Mouse (Mus musculus): ENCODE data around the gene Gm7271.
A peak's percentile ranks its signal among the peaks of the same experiment; 100 is the strongest.

Gene Gm7271

DNA sequence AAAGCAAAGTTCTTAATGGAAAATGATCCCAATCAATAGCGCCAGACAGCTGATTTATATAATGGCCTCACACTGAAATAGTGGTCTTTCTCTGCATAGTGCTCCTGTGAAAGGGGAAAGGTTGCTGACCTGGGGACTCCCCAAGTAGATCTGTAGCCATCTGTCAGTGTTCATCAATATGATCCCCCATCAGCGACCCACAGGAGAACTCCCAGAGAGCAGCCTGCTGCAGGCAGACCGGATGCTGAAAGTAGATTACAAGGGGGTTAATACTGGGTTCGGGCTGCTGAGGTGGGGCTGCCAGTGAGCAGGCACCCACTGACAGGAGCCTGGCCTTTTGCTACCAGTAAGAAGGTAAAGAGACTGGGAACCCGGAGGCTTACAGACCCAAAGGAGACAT is at the start of gene Gm7271:
Gene Gm7271 (plus strand): TSS at position 230 of the 400 bp plus-strand sequence.
- no peak for DNase-seq (ENCODE audit: low spot score)

DNA sequence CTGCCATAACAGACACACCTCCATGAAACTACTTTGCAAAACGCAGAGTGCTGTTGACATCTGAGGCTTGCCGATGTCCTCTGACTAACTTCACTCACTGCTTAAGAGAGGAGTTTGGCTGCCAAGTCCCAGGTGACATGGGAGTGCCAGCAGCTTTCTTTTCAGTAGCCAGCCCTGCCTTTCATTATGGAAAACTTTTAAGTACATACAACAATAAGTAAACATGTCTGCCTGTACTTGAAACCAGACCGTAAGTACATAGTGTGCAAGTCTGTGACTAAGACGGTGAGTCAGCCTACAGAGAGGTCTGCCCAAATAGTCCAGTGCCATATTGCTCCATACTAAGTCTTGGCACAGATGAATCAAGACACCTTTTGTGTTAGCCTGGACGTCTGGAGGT is 46.7 kb upstream of the Gm7271 start:
- no peak for DNase-seq (ENCODE audit: low spot score)

DNA sequence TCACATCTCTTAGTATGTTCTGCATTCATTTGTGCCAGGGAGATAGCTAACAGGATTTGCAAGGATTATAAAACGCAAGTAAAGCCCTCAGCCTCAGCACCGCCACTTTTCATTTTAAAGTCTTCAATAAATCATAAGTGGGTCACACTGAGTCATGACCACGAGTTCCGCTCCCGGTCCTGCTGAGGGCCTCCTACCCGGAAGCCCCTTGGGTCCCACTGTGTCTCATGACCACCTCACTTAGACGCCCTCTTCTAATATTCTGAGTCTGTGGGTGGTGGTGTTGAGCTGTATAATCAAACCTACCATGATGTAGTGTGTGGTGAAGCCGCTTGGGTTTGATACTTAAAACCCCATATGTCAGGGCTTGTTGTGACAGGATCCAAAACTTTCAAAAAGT is 46.1 kb upstream of the Gm7271 start:
- no peak for DNase-seq (ENCODE audit: low spot score)

DNA sequence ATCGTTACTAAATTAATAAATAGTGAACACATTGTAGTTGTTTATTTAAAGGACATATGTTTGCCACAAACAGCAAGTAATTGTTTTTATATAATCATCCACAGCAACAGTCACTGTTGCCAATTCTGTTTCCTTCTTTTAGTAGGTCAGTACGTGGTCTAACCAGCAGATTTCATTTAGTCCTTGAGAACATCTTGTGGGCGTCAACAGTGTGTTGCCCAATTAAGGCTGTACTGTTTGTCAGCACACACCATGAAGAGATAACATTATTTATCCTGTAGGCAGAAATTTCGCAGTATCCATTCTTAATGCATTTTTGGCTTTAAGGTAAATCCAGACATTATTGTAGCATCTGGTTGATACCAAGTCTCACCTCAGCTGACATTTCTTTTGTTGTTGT is 42.4 kb upstream of the Gm7271 start:
- no peak for DNase-seq (ENCODE audit: low spot score)

DNA sequence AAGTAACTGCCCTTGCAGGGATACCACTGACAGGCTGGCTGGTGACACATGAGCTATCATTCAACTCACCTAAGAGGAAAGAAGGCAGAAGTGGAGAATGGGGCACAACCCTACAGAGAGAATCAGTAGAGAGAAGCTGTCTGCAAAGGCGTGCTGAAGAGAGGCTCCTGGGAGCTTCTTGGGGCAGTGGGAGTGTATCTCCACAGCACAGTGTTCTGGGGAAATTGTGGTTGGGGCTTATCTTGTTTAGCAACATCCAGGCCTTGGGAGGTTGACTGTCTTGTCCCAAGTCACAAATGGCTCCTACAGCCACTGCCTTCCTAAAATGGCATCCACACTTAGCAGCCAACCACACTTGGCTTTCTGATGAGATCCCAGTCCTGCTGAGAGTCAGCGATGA is 8.9 kb upstream of the Gm7271 start:
- no peak for DNase-seq (ENCODE audit: low spot score)

DNA sequence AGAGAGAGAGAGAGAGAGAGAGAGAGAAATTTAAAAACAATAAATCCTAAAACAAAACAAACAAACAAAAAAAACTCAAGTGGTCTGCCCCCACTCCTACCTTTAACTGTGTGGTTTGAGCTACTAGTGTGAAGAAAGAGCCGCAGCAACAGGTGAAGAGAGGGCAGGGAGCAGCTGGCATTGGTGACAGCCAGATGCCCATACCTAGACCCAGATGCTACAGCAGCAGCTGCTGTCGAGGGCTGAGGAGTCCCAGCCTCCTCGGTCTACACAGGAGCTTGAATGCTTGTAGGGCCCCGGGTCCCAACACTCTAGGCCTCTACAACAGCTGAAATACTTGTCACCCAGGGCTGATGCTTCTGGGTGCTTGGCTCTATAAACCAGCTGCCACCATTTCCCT is 7.0 kb upstream of the Gm7271 start:
- DNase-seq (ENCODE audit: low spot score) = no peak

DNA sequence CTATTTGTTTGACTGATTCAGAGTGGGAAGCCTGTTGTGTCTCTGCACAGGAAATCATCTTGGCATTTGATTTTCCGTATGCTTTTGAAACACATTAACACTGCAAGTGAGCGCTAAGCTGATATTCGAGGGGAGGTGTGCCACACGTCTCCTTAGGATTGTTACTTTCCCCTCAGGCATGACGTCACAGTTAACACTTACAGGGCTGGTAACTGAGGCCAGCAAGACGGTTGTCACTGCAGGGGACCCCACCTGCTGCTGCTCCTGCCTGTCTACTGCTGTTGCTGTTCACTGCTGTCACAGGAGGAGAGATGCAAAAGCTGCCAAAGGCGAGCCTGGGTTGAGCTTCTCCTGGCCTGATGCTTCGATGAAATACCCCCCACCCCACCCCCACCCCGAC is 6.1 kb upstream of the Gm7271 start:
- DNase-seq (ENCODE audit: low spot score) = no peak

DNA sequence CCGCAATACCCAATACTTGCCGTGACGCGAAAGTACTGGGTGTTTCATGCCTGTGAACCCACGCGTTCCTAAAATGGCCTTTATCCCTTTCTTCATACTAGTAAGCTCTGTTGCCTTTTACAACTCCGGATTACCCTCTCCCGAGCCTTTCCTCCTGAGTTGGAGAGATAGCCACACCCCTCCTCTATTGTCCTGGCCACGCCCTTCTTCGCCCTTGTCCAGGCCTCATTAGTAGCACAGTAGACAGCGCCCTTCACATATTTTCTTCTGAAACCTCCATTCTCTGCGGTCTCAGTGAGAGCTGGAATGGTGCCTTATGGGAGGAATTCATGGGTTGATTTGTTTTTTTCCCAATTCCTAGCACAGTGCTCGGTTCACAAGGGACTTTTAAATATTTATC is 11.3 kb downstream of the Gm7271 start:
- no peak for DNase-seq (ENCODE audit: low spot score)

DNA sequence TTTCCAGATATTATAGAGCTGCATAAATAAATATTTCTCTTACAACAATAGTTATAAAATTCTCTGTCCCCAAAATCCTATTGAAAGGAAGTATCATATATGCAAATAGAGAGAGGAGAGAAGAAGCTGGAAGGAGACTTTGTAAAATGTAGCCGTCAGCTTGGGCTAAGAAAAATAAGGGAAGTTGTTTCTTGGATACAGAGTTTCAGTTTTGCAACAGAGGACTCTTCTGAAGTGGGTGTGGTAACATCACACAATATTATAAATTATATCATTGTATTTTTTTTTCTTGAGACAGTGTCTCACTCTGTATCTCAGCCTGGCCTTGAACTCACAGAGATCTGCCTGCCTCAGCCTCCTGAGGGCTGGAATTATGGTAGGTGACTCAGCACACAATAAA is 38.6 kb downstream of the Gm7271 start:
- no peak for DNase-seq (ENCODE audit: low spot score)

DNA sequence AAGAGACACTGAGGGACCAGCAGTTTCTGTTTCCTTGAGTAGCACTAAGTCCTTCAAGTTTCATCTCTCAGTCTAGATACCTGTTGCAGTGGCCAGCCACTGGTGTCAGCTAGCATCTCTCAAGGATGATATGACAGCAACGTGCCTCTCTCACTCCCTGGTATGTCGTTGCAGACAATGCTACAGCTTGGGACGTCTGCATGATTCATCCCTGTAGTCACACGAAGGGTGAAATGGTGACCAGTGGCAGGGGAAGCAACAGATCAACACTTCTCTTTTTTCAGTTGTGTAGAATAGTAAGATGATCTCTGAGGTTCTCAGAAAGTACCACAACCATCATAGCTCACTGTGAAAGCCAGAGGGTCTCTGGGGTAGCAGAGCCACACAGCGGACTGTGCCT is 40.8 kb downstream of the Gm7271 start:
- no peak for DNase-seq (ENCODE audit: low spot score)

DNA sequence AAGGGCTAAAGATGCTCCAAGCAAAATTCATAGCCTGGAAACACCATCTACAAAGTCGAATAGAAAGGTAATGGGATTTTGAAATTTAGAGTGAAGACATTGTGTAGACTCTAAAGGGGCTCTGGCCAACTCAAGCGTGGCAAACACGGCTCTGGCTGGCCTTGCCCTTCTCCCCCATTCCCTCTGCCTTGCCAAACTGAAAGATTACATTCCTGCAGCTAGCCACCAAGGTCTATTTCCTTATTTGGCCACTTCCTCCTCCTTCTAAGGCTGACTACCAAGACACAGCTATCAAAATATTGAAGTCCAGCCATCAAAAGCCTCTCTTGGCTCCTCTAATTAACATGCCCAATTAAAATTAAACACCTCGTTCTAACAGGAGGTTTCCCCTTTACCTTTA is 41.2 kb downstream of the Gm7271 start:
- no peak for DNase-seq (ENCODE audit: low spot score)

DNA sequence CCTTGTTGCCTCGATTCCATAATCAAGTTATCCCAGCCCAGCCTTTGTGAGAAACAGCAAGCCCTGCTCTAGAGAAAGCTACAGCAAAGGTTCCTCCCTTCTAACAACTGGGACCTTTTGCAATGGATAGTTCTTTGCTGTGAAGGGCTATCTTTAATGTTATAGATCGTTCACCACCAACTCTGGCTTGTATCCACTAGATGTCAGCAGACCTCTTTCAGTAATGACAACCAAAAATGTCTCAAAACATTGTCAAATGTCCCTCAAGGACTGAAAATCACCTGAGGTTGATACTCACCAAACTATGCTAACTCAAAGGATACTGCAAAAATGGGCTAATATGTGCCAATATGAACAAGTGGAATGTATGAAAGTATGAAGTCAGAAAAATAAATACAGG is 42.0 kb downstream of the Gm7271 start:
- DNase-seq (ENCODE audit: low spot score) = no peak

DNA sequence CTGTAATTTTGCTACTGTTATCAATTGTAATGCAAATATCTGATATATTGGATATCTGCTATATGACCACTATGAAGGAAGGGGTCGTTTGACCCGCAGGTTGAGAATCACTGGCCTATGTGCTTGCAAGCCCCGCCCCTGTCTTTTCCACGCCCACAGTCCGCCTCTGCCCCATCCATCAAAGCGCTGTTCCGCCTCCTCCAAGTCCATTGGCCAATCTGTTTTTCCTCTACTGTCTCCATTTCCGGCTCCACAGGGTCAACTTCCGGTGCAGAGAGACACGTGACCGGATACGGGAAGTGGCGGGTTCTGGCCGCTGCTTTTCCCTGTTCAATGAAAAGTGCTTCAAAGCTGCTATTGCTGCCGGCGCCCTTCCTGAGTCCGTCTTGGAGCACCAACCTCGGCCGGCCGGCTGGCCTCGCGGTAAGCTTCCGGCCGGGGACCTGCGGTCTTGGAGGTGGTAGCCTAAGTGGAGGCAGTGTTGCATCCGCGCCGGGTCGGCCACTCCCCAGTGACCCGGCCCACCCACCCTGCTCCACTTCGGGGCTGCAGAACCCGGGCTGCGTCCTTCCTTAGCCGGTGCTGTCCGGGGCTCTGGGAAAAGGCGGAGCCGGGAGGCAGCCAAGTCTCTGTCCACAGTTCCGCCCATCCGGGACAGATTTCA is 45.3 kb downstream of the Gm7271 start, which contains the start of gene Exoc1:
Gene Exoc1 (plus strand): TSS at position 272 of the 664 bp plus-strand sequence.
- DNase-seq (ENCODE audit: low spot score) = peak; percentile 86

DNA sequence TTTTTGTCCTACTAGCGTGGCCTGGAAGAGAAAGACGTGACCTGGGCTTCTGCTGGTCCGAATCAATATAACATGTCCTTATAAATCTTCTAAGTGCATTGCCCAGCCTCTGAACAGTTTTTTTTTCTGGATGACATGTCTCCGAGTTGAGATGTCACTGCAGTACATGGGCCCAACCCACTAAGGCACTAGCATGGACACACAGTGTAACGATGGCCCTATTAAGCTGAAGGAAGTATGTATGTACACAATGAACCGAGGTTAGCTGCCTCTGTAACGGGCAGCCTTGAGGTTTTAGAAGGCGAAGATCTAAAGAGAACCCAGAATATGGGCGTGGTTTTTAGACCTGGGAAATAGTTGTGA is 45.8 kb downstream of the Gm7271 start:
- DNase-seq (ENCODE audit: low spot score) = no peak

DNA sequence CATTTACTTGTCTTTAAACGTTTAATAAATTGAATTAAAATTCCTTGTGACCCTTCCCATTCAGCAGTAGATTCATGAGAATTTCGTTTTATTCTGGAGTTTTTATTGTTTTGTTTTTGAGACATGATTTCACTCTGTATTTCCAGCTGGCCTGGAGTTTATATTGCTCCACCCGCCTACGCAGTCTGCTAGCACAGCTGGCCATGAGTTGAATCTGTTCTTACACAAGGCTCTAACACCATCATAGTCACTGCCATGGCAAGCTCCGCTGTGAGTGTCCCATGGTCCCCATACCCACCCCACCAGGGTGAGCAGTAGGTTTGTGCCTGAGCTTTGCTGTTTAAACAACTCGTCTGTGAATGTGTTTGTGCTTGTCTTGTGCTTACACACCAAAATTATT is 49.3 kb downstream of the Gm7271 start:
- DNase-seq (ENCODE audit: low spot score) = no peak

DNA sequence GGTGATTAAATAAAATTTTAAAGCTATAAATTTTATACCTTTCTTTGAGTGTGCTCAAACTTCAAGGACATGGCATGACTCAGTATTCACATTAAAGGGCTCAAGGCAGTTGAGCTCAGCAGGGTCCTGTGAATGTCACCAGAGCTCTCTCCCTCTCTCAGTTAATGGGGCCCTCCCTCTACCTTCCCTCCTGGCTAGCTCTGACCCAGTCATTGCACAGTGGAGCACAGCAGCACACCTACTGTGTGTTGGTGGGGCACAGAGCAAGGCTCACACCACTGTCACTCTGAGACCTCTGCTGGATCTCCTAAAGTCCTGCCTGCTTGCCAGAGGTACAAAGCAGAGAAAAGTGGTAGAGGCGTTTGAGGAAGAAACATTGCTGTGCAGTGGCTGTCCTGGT is 52.4 kb downstream of the Gm7271 start:
- DNase-seq (ENCODE audit: low spot score) = no peak

DNA sequence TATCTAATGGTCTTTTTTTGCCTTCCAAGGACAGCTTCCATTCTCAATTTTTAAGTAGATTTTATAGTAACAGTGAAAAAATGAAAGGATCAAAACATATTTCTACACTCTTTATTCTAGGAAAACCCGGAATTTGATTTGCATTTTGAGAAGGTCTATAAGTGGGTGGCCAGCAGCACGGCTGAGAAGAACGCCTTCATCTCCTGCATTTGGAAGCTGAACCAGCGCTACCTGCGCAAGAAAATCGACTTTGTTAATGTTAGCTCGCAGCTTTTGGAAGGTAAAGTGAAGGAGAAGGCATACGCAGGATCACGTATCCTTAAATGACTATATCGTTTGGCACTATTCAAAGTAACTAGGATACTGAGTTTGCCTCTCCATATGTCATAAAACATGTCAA is 53.7 kb downstream of the Gm7271 start:
- DNase-seq (ENCODE audit: low spot score) = no peak

DNA sequence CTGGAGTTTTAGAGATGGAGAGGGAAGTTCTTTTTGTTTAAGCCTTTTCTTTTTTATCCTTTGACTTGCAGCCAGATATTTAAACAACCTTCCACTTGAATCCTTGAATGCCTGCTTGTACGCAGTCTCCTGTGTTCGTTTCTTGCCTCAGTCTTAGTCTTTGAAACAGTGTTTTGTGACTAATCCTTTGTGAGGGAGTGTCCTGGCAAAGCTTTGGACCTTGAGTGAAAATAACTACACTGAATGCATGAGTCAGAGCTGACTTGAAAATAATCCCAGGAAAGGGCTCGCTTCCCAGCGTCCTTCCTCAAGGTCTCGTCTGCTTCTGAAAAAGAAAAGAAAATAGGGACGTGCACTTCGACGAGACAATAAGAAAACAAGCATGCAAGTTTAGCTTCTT is 56.3 kb downstream of the Gm7271 start:
- no peak for DNase-seq (ENCODE audit: low spot score)

DNA sequence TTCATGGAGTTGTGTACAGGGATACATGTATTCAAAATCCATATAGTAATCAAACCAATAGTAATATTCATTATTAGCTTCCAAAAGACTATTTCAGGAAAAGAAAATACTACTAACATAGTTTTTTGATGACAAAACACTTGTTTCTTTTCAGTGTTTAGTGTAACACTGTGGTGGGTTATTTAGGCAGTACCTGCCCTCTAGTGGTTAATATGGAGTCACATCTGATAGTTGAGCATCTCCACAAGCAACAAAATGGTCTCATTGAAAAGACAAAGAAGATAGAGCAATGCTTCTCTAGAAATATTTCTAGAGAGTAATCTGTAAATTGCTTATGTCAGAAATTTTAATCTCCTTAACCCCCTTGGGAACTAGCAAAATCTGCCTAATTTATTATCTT is 57.0 kb downstream of the Gm7271 start:
- no peak for DNase-seq (ENCODE audit: low spot score)

DNA sequence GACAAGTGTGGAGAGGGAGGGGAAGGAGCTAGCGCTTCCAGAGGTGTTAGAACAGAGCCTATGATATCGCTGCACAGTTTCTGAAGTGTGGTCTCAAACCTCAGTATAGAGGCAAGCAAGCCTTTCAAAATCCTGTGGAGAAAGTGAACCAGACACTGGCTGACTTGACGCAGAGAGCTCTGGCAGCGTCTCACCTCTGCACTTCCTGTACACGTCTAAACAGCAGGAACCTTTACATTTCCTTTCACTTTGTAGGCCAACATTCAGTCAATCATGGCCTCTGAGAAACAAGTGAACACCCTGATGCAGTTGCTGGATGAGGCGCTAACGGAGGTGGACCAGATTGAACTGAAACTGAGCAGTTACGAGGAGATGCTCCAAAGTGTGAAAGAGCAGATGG is 59.4 kb downstream of the Gm7271 start:
- DNase-seq (ENCODE audit: low spot score) = no peak

DNA sequence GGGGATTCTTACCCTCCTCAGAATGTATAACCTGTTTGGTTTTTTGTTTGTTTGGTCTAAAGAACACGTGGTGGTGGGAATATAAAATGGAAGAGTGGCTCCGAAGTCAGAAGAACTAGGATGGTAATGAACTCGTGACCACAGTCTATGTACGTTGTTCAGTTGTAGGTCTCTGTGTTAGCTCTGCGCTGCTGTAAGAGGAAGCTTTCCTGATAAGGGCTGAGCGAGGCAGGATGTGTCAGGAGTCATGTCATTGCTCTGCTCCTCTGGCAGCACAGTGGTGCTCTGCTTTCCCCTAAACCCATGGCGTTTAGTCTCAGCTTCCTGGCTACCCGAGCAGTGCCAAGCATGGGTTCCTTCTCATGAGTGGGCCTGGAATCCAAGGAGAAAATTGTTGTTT is 66.6 kb downstream of the Gm7271 start:
- no peak for DNase-seq (ENCODE audit: low spot score)

DNA sequence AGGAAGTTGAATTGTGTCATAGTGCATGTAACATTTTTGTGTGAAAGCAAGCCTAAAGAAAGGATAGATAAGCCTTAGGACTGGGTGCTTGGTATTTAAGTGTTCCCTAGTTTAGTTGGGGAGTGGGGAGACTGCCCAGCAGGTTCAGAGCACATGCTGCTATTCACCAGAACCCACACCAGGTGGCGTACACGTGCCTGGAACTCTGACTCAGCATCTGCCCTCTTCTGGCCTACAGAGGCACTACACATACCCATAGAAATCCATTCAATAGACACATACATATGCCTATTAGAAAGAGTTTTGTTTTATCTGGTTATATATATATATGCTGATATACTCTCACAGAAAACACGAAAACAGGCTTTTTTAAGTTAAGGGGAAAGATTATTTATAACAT is 81.5 kb downstream of the Gm7271 start:
- DNase-seq (ENCODE audit: low spot score) = peak; percentile 43

All from urinary bladder, postnatal 25 days (tissue).